Mouse (Mus musculus): ENCODE measurements around the gene Cdkn3. TPM values are rescaled to one million over a fixed set of nuclear protein-coding genes. Genes with fewer than 3 reads are reported as not detected.

The Cdkn3 gene
- polyA plus RNA-seq, 1 experiment, result 2.5 TPM

- no peak for TF ChIP-seq GATA1 (IDR thresholded peaks at IDR 0.05; ENCODE audit: low read length)
- no peak for TF ChIP-seq TAL1 (IDR thresholded peaks at IDR 0.05; ENCODE audit: low read length)
- Histone ChIP-seq H3K9me3 (ENCODE audit: control insufficient read depth, low read length) (peaks cover 13% of the 10 kb centered on the region), H3K36me3 (ENCODE audit: control insufficient read depth) (peaks cover 92% of the 10 kb centered on the region), H3K4me1 (ENCODE audit: control insufficient read depth) (no peaks in the 10 kb centered on the region), H3K27me3 (ENCODE audit: control insufficient read depth) (no peaks in the 10 kb centered on the region), H3K4me3 (replicated peaks) (no peak overlapping the region)
These were observed 18.9 kb downstream of the Cdkn3 start for GRCm38 (mm10) chr14:46779217-46779616.

GRCm38 (mm10) chr14:46781086-46781485, 20.7 kb downstream of the Cdkn3 start:
- Histone ChIP-seq H3K9me3 (ENCODE audit: control insufficient read depth, low read length) (peaks cover 13% of the 10 kb centered on the region), H3K4me1 (ENCODE audit: control insufficient read depth) (peaks cover 2% of the 10 kb centered on the region), H3K27me3 (ENCODE audit: control insufficient read depth) (no peaks in the 10 kb centered on the region), H3K36me3 (ENCODE audit: control insufficient read depth) (peaks cover 86% of the 10 kb centered on the region), H3K4me3 (replicated peaks) (no peak overlapping the region)
- TF ChIP-seq GATA1 (IDR thresholded peaks at IDR 0.05; ENCODE audit: low read length) (no peak), TAL1 (IDR thresholded peaks at IDR 0.05; ENCODE audit: low read length) (no peak)

GRCm38 (mm10) chr14:46782187-46782828, 22.0 kb downstream of the Cdkn3 start:
- H3K9me3 ChIP-seq (ENCODE audit: control insufficient read depth, low read length), result peaks cover 13% of the 10 kb centered on the region
- no peaks in the 10 kb centered on the region for H3K27me3 ChIP-seq (ENCODE audit: control insufficient read depth)
- peaks cover 75% of the 10 kb centered on the region for H3K36me3 ChIP-seq (ENCODE audit: control insufficient read depth)
- H3K4me3 ChIP-seq (replicated peaks), result no peak overlapping the region
- no peak for TF ChIP-seq TAL1 (IDR thresholded peaks at IDR 0.05; ENCODE audit: low read length)
- no peak for TF ChIP-seq GATA1 (IDR thresholded peaks at IDR 0.05; ENCODE audit: low read length)
- H3K4me1 ChIP-seq (ENCODE audit: control insufficient read depth), result peaks cover 10% of the 10 kb centered on the region

GRCm38 (mm10) chr14:46783327-46783926, 23.1 kb downstream of the Cdkn3 start:
- TF ChIP-seq GATA1 (IDR thresholded peaks at IDR 0.05; ENCODE audit: low read length), result no peak
- TF ChIP-seq TAL1 (IDR thresholded peaks at IDR 0.05; ENCODE audit: low read length), result no peak
- Histone ChIP-seq H3K4me3 (replicated peaks) (no peak overlapping the region), H3K36me3 (ENCODE audit: control insufficient read depth) (peaks cover 63% of the 10 kb centered on the region), H3K9me3 (ENCODE audit: control insufficient read depth, low read length) (peaks cover 11% of the 10 kb centered on the region), H3K27me3 (ENCODE audit: control insufficient read depth) (no peaks in the 10 kb centered on the region), H3K4me1 (ENCODE audit: control insufficient read depth) (peaks cover 15% of the 10 kb centered on the region)

GRCm38 (mm10) chr14:46785247-46785646, 24.9 kb downstream of the Cdkn3 start:
- H3K27me3 ChIP-seq (ENCODE audit: control insufficient read depth), result no peaks in the 10 kb centered on the region
- H3K4me3 ChIP-seq (replicated peaks), result no peak overlapping the region
- peaks cover 32% of the 10 kb centered on the region for H3K4me1 ChIP-seq (ENCODE audit: control insufficient read depth)
- H3K9me3 ChIP-seq (ENCODE audit: control insufficient read depth, low read length), result no peaks in the 10 kb centered on the region
- no peak for TF ChIP-seq TAL1 (IDR thresholded peaks at IDR 0.05; ENCODE audit: low read length)
- no peak for TF ChIP-seq GATA1 (IDR thresholded peaks at IDR 0.05; ENCODE audit: low read length)
- H3K36me3 ChIP-seq (ENCODE audit: control insufficient read depth), result peaks cover 45% of the 10 kb centered on the region

GRCm38 (mm10) chr14:46787454-46787786, 27.1 kb downstream of the Cdkn3 start:
- no peak for TF ChIP-seq GATA1 (IDR thresholded peaks at IDR 0.05; ENCODE audit: low read length)
- TF ChIP-seq TAL1 (IDR thresholded peaks at IDR 0.05; ENCODE audit: low read length), result no peak
- H3K9me3 ChIP-seq (ENCODE audit: control insufficient read depth, low read length), result no peaks in the 10 kb centered on the region
- H3K27me3 ChIP-seq (ENCODE audit: control insufficient read depth), result no peaks in the 10 kb centered on the region
- peak overlapping the region; percentile 96 for H3K4me3 ChIP-seq (replicated peaks)
- peaks cover 37% of the 10 kb centered on the region for H3K4me1 ChIP-seq (ENCODE audit: control insufficient read depth)
- peaks cover 25% of the 10 kb centered on the region for H3K36me3 ChIP-seq (ENCODE audit: control insufficient read depth)

- peaks cover 20% of the 10 kb centered on the region for H3K36me3 ChIP-seq (ENCODE audit: control insufficient read depth)
- peaks cover 37% of the 10 kb centered on the region for H3K4me1 ChIP-seq (ENCODE audit: control insufficient read depth)
- no peaks in the 10 kb centered on the region for H3K27me3 ChIP-seq (ENCODE audit: control insufficient read depth)
- TF ChIP-seq TAL1 (IDR thresholded peaks at IDR 0.05; ENCODE audit: low read length) (no peak), GATA1 (IDR thresholded peaks at IDR 0.05; ENCODE audit: low read length) (no peak)
- H3K4me3 ChIP-seq (replicated peaks), result peak within 1 kb of the TSS; percentile 96
- no peaks in the 10 kb centered on the region for H3K9me3 ChIP-seq (ENCODE audit: control insufficient read depth, low read length)
These were observed 27.6 kb downstream of the Cdkn3 start, which contains the start of gene Cnih1 for GRCm38 (mm10) chr14:46787787-46788504. Cnih1 (minus strand) TSS chr14:46788411.

- no peak for TF ChIP-seq GATA1 (IDR thresholded peaks at IDR 0.05; ENCODE audit: low read length)
- TF ChIP-seq TAL1 (IDR thresholded peaks at IDR 0.05; ENCODE audit: low read length), result no peak
- no peaks in the 10 kb centered on the region for H3K9me3 ChIP-seq (ENCODE audit: control insufficient read depth, low read length)
- H3K4me3 ChIP-seq (replicated peaks), result peak overlapping the region; percentile 96
- peaks cover 37% of the 10 kb centered on the region for H3K4me1 ChIP-seq (ENCODE audit: control insufficient read depth)
- peaks cover 14% of the 10 kb centered on the region for H3K36me3 ChIP-seq (ENCODE audit: control insufficient read depth)
- H3K27me3 ChIP-seq (ENCODE audit: control insufficient read depth), result no peaks in the 10 kb centered on the region
These were observed 28.2 kb downstream of the Cdkn3 start for GRCm38 (mm10) chr14:46788505-46788901.

- H3K27me3 ChIP-seq (ENCODE audit: control insufficient read depth), result no peaks in the 10 kb centered on the region
- peaks cover 37% of the 10 kb centered on the region for H3K4me1 ChIP-seq (ENCODE audit: control insufficient read depth)
- H3K9me3 ChIP-seq (ENCODE audit: control insufficient read depth, low read length), result no peaks in the 10 kb centered on the region
- peaks cover under 1% of the 10 kb centered on the region; the same call in 1 of the 2 replicates for H3K36me3 ChIP-seq (ENCODE audit: control insufficient read depth)
- TF ChIP-seq GATA1 (IDR thresholded peaks at IDR 0.05; ENCODE audit: low read length) (no peak), TAL1 (IDR thresholded peaks at IDR 0.05; ENCODE audit: low read length) (no peak)
- no peak overlapping the region for H3K4me3 ChIP-seq (replicated peaks)
These were observed 30.0 kb downstream of the Cdkn3 start for GRCm38 (mm10) chr14:46790303-46790702.

Measured in erythroblast, embryonic 14.5 days (primary cell).